Mouse (Mus musculus): Measurements from ENCODE around the gene Ankrd6. TPM values are rescaled to one million over a fixed set of nuclear protein-coding genes. Genes with fewer than 3 reads are reported as not detected.

Ankrd6 gene
- polyA plus RNA-seq, 1 experiment from 2014 or later: 12.0 TPM

DNA sequence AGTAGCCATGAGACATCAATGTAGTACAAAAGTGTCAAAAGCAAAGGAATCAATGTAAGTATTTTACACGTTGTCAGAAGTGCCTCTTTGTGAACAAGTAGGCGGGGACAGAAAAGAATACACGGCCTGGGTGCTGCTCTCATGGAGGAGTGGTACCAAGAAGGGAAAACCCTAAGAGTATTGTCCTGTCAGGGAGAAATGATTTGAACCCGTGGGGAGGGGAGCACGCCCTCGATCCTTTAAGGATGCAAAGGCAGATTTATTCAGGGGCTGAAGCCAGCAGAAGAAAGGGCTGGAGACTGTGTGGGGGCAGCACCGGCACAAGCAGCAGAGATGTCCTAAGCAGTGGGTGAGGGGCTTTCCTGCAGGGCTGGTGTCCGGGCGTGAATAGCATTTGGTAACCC is 26.7 kb downstream of the Ankrd6 start:
- Histone ChIP-seq H3K27me3 (no peaks in the 10 kb centered on the region), H3K9ac (no peak overlapping the region), H3K36me3 (no peaks in the 10 kb centered on the region), H3K4me1 (peaks cover 5% of the 10 kb centered on the region), H3K4me2 (replicated peaks) (no peak overlapping the region), H3K9me3 (replicated peaks) (no peaks in the 10 kb centered on the region), H3K27ac (replicated peaks) (no peak overlapping the region), H3K4me3 (replicated peaks) (no peak overlapping the region)
- 38% methylated on average over 9 of the region's 9 CpGs for WGBS
- ATAC-seq (ENCODE audit: insufficient number of reproducible peaks, low FRiP score, low TSS enrichment, low read depth): 0 out of 2 replicates have a peak, but pooled peaks have one; percentile 12

- Histone ChIP-seq H3K27me3 (no peaks in the 10 kb centered on the region), H3K9me3 (replicated peaks) (no peaks in the 10 kb centered on the region), H3K4me2 (replicated peaks) (no peak overlapping the region), H3K27ac (replicated peaks) (no peak overlapping the region), H3K36me3 (no peaks in the 10 kb centered on the region), H3K4me3 (replicated peaks) (no peak overlapping the region), H3K9ac (no peak overlapping the region), H3K4me1 (peaks cover 5% of the 10 kb centered on the region; the same call in 1 of the 2 replicates)
- no peak for ATAC-seq (ENCODE audit: insufficient number of reproducible peaks, low FRiP score, low TSS enrichment, low read depth)
- WGBS: 13% methylated on average over 10 of the region's 10 CpGs
These were observed 27.2 kb downstream of the Ankrd6 start for GRCm38 (mm10) chr4:32923436-32923835.

GRCm38 (mm10) chr4:32922871-32923270 is 27.8 kb downstream of the Ankrd6 start:
- WGBS: 85% methylated on average over 1 of the region's 1 CpGs
- Histone ChIP-seq H3K9me3 (replicated peaks) (no peaks in the 10 kb centered on the region), H3K36me3 (no peaks in the 10 kb centered on the region), H3K4me2 (replicated peaks) (no peak overlapping the region), H3K27ac (replicated peaks) (no peak overlapping the region), H3K4me3 (replicated peaks) (no peak overlapping the region), H3K9ac (no peak overlapping the region), H3K4me1 (peaks cover 5% of the 10 kb centered on the region; the same call in 1 of the 2 replicates), H3K27me3 (no peaks in the 10 kb centered on the region)
- ATAC-seq (ENCODE audit: insufficient number of reproducible peaks, low FRiP score, low TSS enrichment, low read depth): no peak

GRCm38 (mm10) chr4:32920863-32921262 is 29.8 kb downstream of the Ankrd6 start:
- Histone ChIP-seq H3K4me1 (peaks cover 10% of the 10 kb centered on the region; the same call in 1 of the 2 replicates), H3K9me3 (replicated peaks) (no peaks in the 10 kb centered on the region), H3K9ac (no peak overlapping the region), H3K36me3 (no peaks in the 10 kb centered on the region), H3K27me3 (no peaks in the 10 kb centered on the region), H3K27ac (replicated peaks) (no peak overlapping the region), H3K4me2 (replicated peaks) (no peak overlapping the region), H3K4me3 (replicated peaks) (no peak overlapping the region)
- WGBS: 48% methylated on average over 7 of the region's 7 CpGs
- ATAC-seq (ENCODE audit: insufficient number of reproducible peaks, low FRiP score, low TSS enrichment, low read depth): no peak

GRCm38 (mm10) chr4:32918571-32918970 is 32.1 kb downstream of the Ankrd6 start:
- Histone ChIP-seq H3K4me1 (peaks cover 11% of the 10 kb centered on the region; the same call in 1 of the 2 replicates), H3K4me3 (replicated peaks) (no peak overlapping the region), H3K27me3 (no peaks in the 10 kb centered on the region), H3K4me2 (replicated peaks) (no peak overlapping the region), H3K27ac (replicated peaks) (no peak overlapping the region), H3K36me3 (no peaks in the 10 kb centered on the region), H3K9ac (no peak overlapping the region), H3K9me3 (replicated peaks) (no peaks in the 10 kb centered on the region)
- WGBS: 65% methylated on average over 5 of the region's 5 CpGs
- ATAC-seq (ENCODE audit: insufficient number of reproducible peaks, low FRiP score, low TSS enrichment, low read depth): no peak

GRCm38 (mm10) chr4:32916689-32917385 is 33.8 kb downstream of the Ankrd6 start:
- H3K9ac ChIP-seq: no peak overlapping the region
- no peak for ATAC-seq (ENCODE audit: insufficient number of reproducible peaks, low FRiP score, low TSS enrichment, low read depth)

GRCm38 (mm10) chr4:32915928-32916327 is 34.7 kb downstream of the Ankrd6 start:
- Histone ChIP-seq H3K4me3 (replicated peaks) (no peak overlapping the region), H3K4me1 (peaks cover 7% of the 10 kb centered on the region; the same call in 1 of the 2 replicates), H3K4me2 (replicated peaks) (no peak overlapping the region), H3K36me3 (no peaks in the 10 kb centered on the region), H3K9ac (no peak overlapping the region), H3K9me3 (replicated peaks) (no peaks in the 10 kb centered on the region), H3K27me3 (no peaks in the 10 kb centered on the region), H3K27ac (replicated peaks) (no peak overlapping the region)
- ATAC-seq (ENCODE audit: insufficient number of reproducible peaks, low FRiP score, low TSS enrichment, low read depth): peak; percentile 65
- WGBS: 27% methylated on average over 8 of the region's 8 CpGs

More at GRCm38 (mm10) chr4:32916689-32917385, 33.8 kb downstream of the Ankrd6 start:
- Histone ChIP-seq H3K4me1 (peaks cover 7% of the 10 kb centered on the region; the same call in 1 of the 2 replicates), H3K4me2 (replicated peaks) (no peak overlapping the region), H3K27ac (replicated peaks) (no peak overlapping the region), H3K27me3 (no peaks in the 10 kb centered on the region), H3K4me3 (replicated peaks) (no peak overlapping the region), H3K9me3 (replicated peaks) (no peaks in the 10 kb centered on the region), H3K36me3 (no peaks in the 10 kb centered on the region)
- 55% methylated on average over 6 of the region's 6 CpGs for WGBS

GRCm38 (mm10) chr4:32909996-32910395 is 40.6 kb downstream of the Ankrd6 start:
- 95% methylated on average over 1 of the region's 1 CpGs for WGBS
- Histone ChIP-seq H3K36me3 (no peaks in the 10 kb centered on the region), H3K4me1 (peaks cover 7% of the 10 kb centered on the region; the same call in 1 of the 2 replicates), H3K27me3 (no peaks in the 10 kb centered on the region), H3K4me2 (replicated peaks) (no peak overlapping the region), H3K9ac (no peak overlapping the region), H3K9me3 (replicated peaks) (no peaks in the 10 kb centered on the region), H3K4me3 (replicated peaks) (no peak overlapping the region), H3K27ac (replicated peaks) (no peak overlapping the region)
- no peak for ATAC-seq (ENCODE audit: insufficient number of reproducible peaks, low FRiP score, low TSS enrichment, low read depth)

- H3K4me2 ChIP-seq (replicated peaks): no peak overlapping the region
- peaks cover 7% of the 10 kb centered on the region; the same call in 1 of the 2 replicates for H3K4me1 ChIP-seq
- H3K27ac ChIP-seq (replicated peaks): no peak overlapping the region
- H3K4me3 ChIP-seq (replicated peaks): no peak overlapping the region
- no peaks in the 10 kb centered on the region for H3K27me3 ChIP-seq
- no peak overlapping the region for H3K9ac ChIP-seq
- no peak for ATAC-seq (ENCODE audit: insufficient number of reproducible peaks, low FRiP score, low TSS enrichment, low read depth)
- WGBS: 62% methylated on average over 3 of the region's 3 CpGs
- H3K36me3 ChIP-seq: no peaks in the 10 kb centered on the region
- no peaks in the 10 kb centered on the region for H3K9me3 ChIP-seq (replicated peaks)
These were observed 41.2 kb downstream of the Ankrd6 start for GRCm38 (mm10) chr4:32909241-32909979.

DNA sequence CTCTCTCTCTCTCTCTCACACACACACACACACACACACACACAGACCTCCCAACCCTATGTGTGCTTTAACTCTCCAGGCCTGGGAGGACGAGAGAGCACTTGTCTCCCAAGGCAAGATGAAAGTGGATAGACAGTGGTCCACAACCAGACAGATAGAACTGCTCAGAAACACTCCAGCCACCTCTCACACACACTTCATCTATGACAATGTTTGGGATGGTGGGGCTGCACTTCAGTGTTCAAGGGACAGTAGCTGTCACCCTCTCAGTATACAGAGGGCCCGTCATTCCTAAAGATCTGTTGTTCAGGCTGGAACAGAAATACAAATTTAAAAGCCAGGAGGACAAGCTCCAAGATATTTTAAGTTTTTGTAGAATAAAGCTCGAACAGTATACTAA is 43.0 kb downstream of the Ankrd6 start:
- 72% methylated on average over 3 of the region's 3 CpGs for whole genome bisulfite sequencing
- Histone ChIP-seq H3K4me1 (peaks cover 7% of the 10 kb centered on the region; the same call in 1 of the 2 replicates), H3K27ac (replicated peaks) (no peak overlapping the region), H3K4me2 (replicated peaks) (no peak overlapping the region), H3K36me3 (no peaks in the 10 kb centered on the region), H3K27me3 (no peaks in the 10 kb centered on the region), H3K9ac (no peak overlapping the region), H3K9me3 (replicated peaks) (no peaks in the 10 kb centered on the region), H3K4me3 (replicated peaks) (no peak overlapping the region)
- no peak for ATAC-seq (ENCODE audit: insufficient number of reproducible peaks, low FRiP score, low TSS enrichment, low read depth)

- no peak for ATAC-seq (ENCODE audit: insufficient number of reproducible peaks, low FRiP score, low TSS enrichment, low read depth)
- 43% methylated on average over 6 of the region's 6 CpGs for WGBS
- Histone ChIP-seq H3K27ac (replicated peaks) (no peak overlapping the region), H3K36me3 (no peaks in the 10 kb centered on the region), H3K4me1 (peaks cover 7% of the 10 kb centered on the region; the same call in 1 of the 2 replicates), H3K27me3 (no peaks in the 10 kb centered on the region), H3K9me3 (replicated peaks) (no peaks in the 10 kb centered on the region), H3K9ac (no peak overlapping the region), H3K4me2 (replicated peaks) (no peak overlapping the region), H3K4me3 (replicated peaks) (no peak overlapping the region)
These were observed 44.0 kb downstream of the Ankrd6 start for GRCm38 (mm10) chr4:32906627-32907026.
